Mouse (Mus musculus) liver, embryonic 15.5 days (tissue): ENCODE data around the gene Fyn. TPM values are rescaled to one million over a fixed set of nuclear protein-coding genes. Genes with fewer than 3 reads are reported as not detected.

Experiments used
- ATAC-seq: fragments of 200-750 bp; cut with Nextera tagmentation; 2 replicates; pipeline ENCODE4 v1.8.0; 2017; ENCODE audit warnings: moderate number of reproducible peaks, mild to moderate bottlenecking, moderate library complexity; ENCODE audit not compliant: insufficient read depth
- H3K27ac ChIP-seq: fragments of 300-500 bp; sonication (generic); replicated peaks from 2 replicates; pipeline ENCODE4 v1.5.1; 2015; ENCODE audit warnings: mild to moderate bottlenecking, inconsistent platforms
- H3K27me3 ChIP-seq: fragments of 300-500 bp; sonication (generic); 2 replicates; pipeline ENCODE4 v1.6.1; 2015; ENCODE audit warnings: mild to moderate bottlenecking, inconsistent platforms
- H3K36me3 ChIP-seq: fragments of 300-500 bp; sonication (generic); replicated peaks from 2 replicates; pipeline ENCODE4 v1.6.1; 2015; ENCODE audit warnings: moderate library complexity, mild to moderate bottlenecking, inconsistent platforms
- H3K4me1 ChIP-seq: fragments of 300-500 bp; sonication (generic); replicated peaks from 2 replicates; pipeline ENCODE4 v1.6.1; 2015; ENCODE audit warnings: inconsistent platforms
- H3K4me2 ChIP-seq: fragments of 300-500 bp; sonication (generic); 2 replicates; pipeline ENCODE4 v1.6.1; 2015; ENCODE audit warnings: moderate library complexity, mild to moderate bottlenecking, inconsistent platforms
- H3K4me3 ChIP-seq: fragments of 300-500 bp; sonication (generic); replicated peaks from 2 replicates; pipeline ENCODE4 v1.5.1; 2015; ENCODE audit warnings: mild to moderate bottlenecking, inconsistent platforms
- H3K9ac ChIP-seq: fragments of 300-500 bp; sonication (generic); 2 replicates; pipeline ENCODE4 v1.6.1; 2015; ENCODE audit warnings: moderate library complexity, mild to moderate bottlenecking, inconsistent platforms
- H3K9me3 ChIP-seq: fragments of 300-500 bp; sonication (generic); replicated peaks from 2 replicates; pipeline ENCODE4 v1.6.1; 2016; ENCODE audit warnings: inconsistent platforms
- WGBS: fragments of 180-500 bp; shearing (Covaris S2); methylation state at CpG from one replicate; pipeline ENCODE4 v1.1.7; 2015; ENCODE audit warnings: mixed read lengths; ENCODE audit not compliant: insufficient replicate concordance; 5-methylcytosine and 5-hydroxymethylcytosine counted together
- polyA plus RNA-seq: library from polyadenylated mRNA; unstranded; fragments of >200 nt; fragmentation: Nextera tagmentation; extraction: Ambion mirVana; gene quantifications from 2 replicates; pipeline ENCODE4 v1.2.1, GENCODE M21; 2015

The Fyn gene
- polyA plus RNA-seq, 1 experiment from 2014 or later: 6.1 TPM

GRCm38 (mm10) chr10:39412826-39413620 lies 44.4 kb downstream of the Fyn start:
- Histone ChIP-seq H3K36me3 (no peaks in the 10 kb centered on the region), H3K4me1 (peaks cover 12% of the 10 kb centered on the region), H3K9ac (no peak overlapping the region), H3K27ac (no peak overlapping the region), H3K4me2 (no peak overlapping the region), H3K4me3 (no peak overlapping the region), H3K9me3 (no peaks in the 10 kb centered on the region), H3K27me3 (no peaks in the 10 kb centered on the region)
- ATAC-seq: no peak
- WGBS: 34% methylated on average over 18 of the region's 18 CpGs

GRCm38 (mm10) chr10:39414068-39414467 lies 45.4 kb downstream of the Fyn start:
- H3K4me2 ChIP-seq: no peak overlapping the region
- peaks cover 12% of the 10 kb centered on the region for H3K4me1 ChIP-seq
- H3K9ac ChIP-seq: no peak overlapping the region
- no peak overlapping the region for H3K27ac ChIP-seq
- no peaks in the 10 kb centered on the region for H3K9me3 ChIP-seq
- ATAC-seq: no peak
- 81% methylated on average over 1 of the region's 1 CpGs for WGBS
- H3K27me3 ChIP-seq: no peaks in the 10 kb centered on the region
- H3K36me3 ChIP-seq: no peaks in the 10 kb centered on the region
- H3K4me3 ChIP-seq: no peak overlapping the region

- no peak overlapping the region for H3K27ac ChIP-seq
- no peak for ATAC-seq
- H3K36me3 ChIP-seq: no peaks in the 10 kb centered on the region
- no peak overlapping the region for H3K9ac ChIP-seq
- no peak overlapping the region for H3K4me2 ChIP-seq
- H3K27me3 ChIP-seq: no peaks in the 10 kb centered on the region
- no peaks in the 10 kb centered on the region for H3K9me3 ChIP-seq
- peaks cover 15% of the 10 kb centered on the region for H3K4me1 ChIP-seq
- 40% methylated on average over 2 of the region's 2 CpGs for WGBS
- H3K4me3 ChIP-seq: no peak overlapping the region
These were observed 46.9 kb downstream of the Fyn start for GRCm38 (mm10) chr10:39415586-39415985.

GRCm38 (mm10) chr10:39417611-39418010 lies 49.0 kb downstream of the Fyn start:
- Histone ChIP-seq H3K27ac (no peak overlapping the region), H3K9ac (no peak overlapping the region), H3K4me1 (peaks cover 9% of the 10 kb centered on the region), H3K36me3 (no peaks in the 10 kb centered on the region), H3K27me3 (no peaks in the 10 kb centered on the region), H3K4me3 (no peak overlapping the region), H3K9me3 (no peaks in the 10 kb centered on the region), H3K4me2 (no peak overlapping the region)
- WGBS: 34% methylated on average over 5 of the region's 5 CpGs
- no peak for ATAC-seq

- no peaks in the 10 kb centered on the region for H3K36me3 ChIP-seq
- no peaks in the 10 kb centered on the region for H3K9me3 ChIP-seq
- ATAC-seq: no peak
- WGBS: 43% methylated on average over 7 of the region's 7 CpGs
- no peaks in the 10 kb centered on the region for H3K27me3 ChIP-seq
- peaks cover 6% of the 10 kb centered on the region for H3K4me1 ChIP-seq
- no peak overlapping the region for H3K27ac ChIP-seq
- H3K4me3 ChIP-seq: no peak overlapping the region
- no peak overlapping the region for H3K4me2 ChIP-seq
- no peak overlapping the region for H3K9ac ChIP-seq
These were observed 49.7 kb downstream of the Fyn start for GRCm38 (mm10) chr10:39418395-39418794.

- Histone ChIP-seq H3K27ac (no peak overlapping the region), H3K4me1 (peaks cover 6% of the 10 kb centered on the region), H3K4me3 (no peak overlapping the region), H3K4me2 (no peak overlapping the region), H3K9me3 (no peaks in the 10 kb centered on the region), H3K9ac (no peak overlapping the region), H3K27me3 (no peaks in the 10 kb centered on the region), H3K36me3 (no peaks in the 10 kb centered on the region)
- WGBS: 58% methylated on average over 9 of the region's 9 CpGs
- no peak for ATAC-seq
These were observed 52.4 kb downstream of the Fyn start for GRCm38 (mm10) chr10:39420842-39421617.

- WGBS: 83% methylated on average over 9 of the region's 9 CpGs
- Histone ChIP-seq H3K4me1 (peaks cover 6% of the 10 kb centered on the region), H3K4me2 (no peak overlapping the region), H3K27me3 (no peaks in the 10 kb centered on the region), H3K4me3 (no peak overlapping the region), H3K9ac (no peak overlapping the region), H3K9me3 (no peaks in the 10 kb centered on the region), H3K36me3 (no peaks in the 10 kb centered on the region), H3K27ac (no peak overlapping the region)
- no peak for ATAC-seq
These were observed 53.1 kb downstream of the Fyn start for GRCm38 (mm10) chr10:39421772-39422171.

GRCm38 (mm10) chr10:39424643-39425042 lies 56.0 kb downstream of the Fyn start:
- no peaks in the 10 kb centered on the region for H3K9me3 ChIP-seq
- no peak overlapping the region for H3K27ac ChIP-seq
- H3K4me3 ChIP-seq: no peak overlapping the region
- H3K36me3 ChIP-seq: no peaks in the 10 kb centered on the region
- H3K9ac ChIP-seq: no peak overlapping the region
- WGBS: 78% methylated on average over 3 of the region's 3 CpGs
- no peak for ATAC-seq
- H3K4me2 ChIP-seq: no peak overlapping the region
- peaks cover 6% of the 10 kb centered on the region; the same call in 1 of the 2 replicates for H3K4me1 ChIP-seq
- H3K27me3 ChIP-seq: no peaks in the 10 kb centered on the region

- H3K27me3 ChIP-seq: no peaks in the 10 kb centered on the region
- no peak overlapping the region for H3K9ac ChIP-seq
- no peak for ATAC-seq
- no peak overlapping the region for H3K4me3 ChIP-seq
- H3K27ac ChIP-seq: no peak overlapping the region
- WGBS: 77% methylated on average over 3 of the region's 3 CpGs
- H3K9me3 ChIP-seq: no peaks in the 10 kb centered on the region
- no peaks in the 10 kb centered on the region for H3K4me1 ChIP-seq
- H3K4me2 ChIP-seq: no peak overlapping the region
- no peaks in the 10 kb centered on the region for H3K36me3 ChIP-seq
These were observed 57.4 kb downstream of the Fyn start for GRCm38 (mm10) chr10:39426033-39426432.

- 64% methylated on average over 5 of the region's 5 CpGs for WGBS
These were observed 58.3 kb downstream of the Fyn start for GRCm38 (mm10) chr10:39426833-39427490.

GRCm38 (mm10) chr10:39429661-39430060 lies 61.0 kb downstream of the Fyn start:
- Histone ChIP-seq H3K27me3 (no peaks in the 10 kb centered on the region), H3K27ac (no peak overlapping the region), H3K4me1 (peaks cover 19% of the 10 kb centered on the region; the same call in 1 of the 2 replicates), H3K4me3 (no peak overlapping the region), H3K9me3 (no peaks in the 10 kb centered on the region), H3K4me2 (no peak overlapping the region), H3K36me3 (no peaks in the 10 kb centered on the region), H3K9ac (no peak overlapping the region)
- WGBS: 65% methylated on average over 4 of the region's 4 CpGs
- ATAC-seq: no peak

More at GRCm38 (mm10) chr10:39426833-39427490, 58.3 kb downstream of the Fyn start:
- Histone ChIP-seq H3K4me1 (no peaks in the 10 kb centered on the region), H3K27ac (no peak overlapping the region), H3K9me3 (no peaks in the 10 kb centered on the region), H3K4me2 (no peak overlapping the region), H3K9ac (no peak overlapping the region), H3K27me3 (no peaks in the 10 kb centered on the region), H3K36me3 (no peaks in the 10 kb centered on the region), H3K4me3 (no peak overlapping the region)
- ATAC-seq: no peak
